Mouse (Mus musculus): ENCODE results near the gene Gm3336.

- TF ChIP-seq POLR2A (IDR thresholded peaks at IDR 0.05; ENCODE audit: extremely low read depth, insufficient read depth, low read length), result no peak
- TF ChIP-seq CTCF (IDR thresholded peaks at IDR 0.05; ENCODE audit: low read depth, low read length), result no peak
These were observed 23.8 kb downstream of the Gm3336 start for GRCm38 (mm10) chr8:70742176-70742575.

Measured in liver, adult 2 months (tissue).